Mouse (Mus musculus) forebrain, postnatal 0 days (tissue): ENCODE data around the gene Cryba1. TPM values are rescaled to one million over a fixed set of nuclear protein-coding genes. Genes with fewer than 3 reads are reported as not detected.
"Not testable (repeated sequence)": the region's sequence is repeated elsewhere in the genome, so short reads cannot be mapped to it uniquely, and the experiment has no call there.

Experiments used
- ATAC-seq: fragments of 200-750 bp; cut with Nextera tagmentation; 2 replicates; pipeline ENCODE4 v1.8.0; 2017; ENCODE audit warnings: mild to moderate bottlenecking, moderate library complexity
- DNase-seq: peaks from one replicate; pipeline ENCODE4 v3.0.0-alpha.2; 2015
- H3K27ac ChIP-seq: fragments of 300-500 bp; sonication (generic); 2 replicates; pipeline ENCODE4 v1.5.1; 2014; ENCODE audit warnings: low read depth, mild to moderate bottlenecking, antibody characterized with exemption, low read length, moderate library complexity, mixed read lengths
- H3K27me3 ChIP-seq: fragments of 300-500 bp; sonication (generic); 2 replicates; pipeline ENCODE4 v1.6.1; 2014; ENCODE audit warnings: mild to moderate bottlenecking, low read length, mixed read lengths; ENCODE audit not compliant: insufficient read depth
- H3K36me3 ChIP-seq: fragments of 300-500 bp; sonication (generic); 2 replicates; pipeline ENCODE4 v1.6.1; 2014; ENCODE audit warnings: mild to moderate bottlenecking, moderate library complexity; ENCODE audit not compliant: insufficient read depth
- H3K4me1 ChIP-seq: fragments of 300-500 bp; sonication (generic); 2 replicates; pipeline ENCODE4 v1.6.1; 2014; ENCODE audit warnings: antibody characterized with exemption; ENCODE audit not compliant: insufficient read depth
- H3K4me2 ChIP-seq: fragments of 300-500 bp; sonication (generic); 2 replicates; pipeline ENCODE4 v1.6.1; 2014; ENCODE audit warnings: low read depth, mild to moderate bottlenecking, moderate library complexity
- H3K4me3 ChIP-seq: fragments of 300-500 bp; sonication (generic); 2 replicates; pipeline ENCODE4 v1.5.1; 2014; ENCODE audit warnings: low read depth, low read length, mixed read lengths
- H3K9ac ChIP-seq: fragments of 300-500 bp; sonication (generic); 2 replicates; pipeline ENCODE4 v1.6.1; 2014; ENCODE audit warnings: mild to moderate bottlenecking
- H3K9me3 ChIP-seq: fragments of 300-500 bp; sonication (generic); 2 replicates; pipeline ENCODE4 v1.6.1; 2016; ENCODE audit warnings: low read length
- CTCF ChIP-seq: sonication (generic); IDR thresholded peaks from 2 replicates; pipeline ENCODE4 v1.5.1; 2016; ENCODE audit warnings: antibody characterized with exemption, control low read depth, low read depth
- WGBS: fragments of 180-500 bp; shearing (Covaris S2); extraction: QIAGEN DNeasy Blood & Tissue Kit; methylation state at CpG from one replicate; pipeline ENCODE4 v1.1.7; 2014; 5-methylcytosine and 5-hydroxymethylcytosine counted together
- polyA plus RNA-seq: library from polyadenylated mRNA; unstranded; fragments of >200 nt; fragmentation: Nextera tagmentation; extraction: Ambion mirVana; gene quantifications from 2 replicates; pipeline ENCODE4 v1.2.1, GENCODE M21; 2015
- total RNA-seq: library from RNA; depleted of rRNA; stranded (reverse); fragments of >200 nt; gene quantifications from 2 replicates; pipeline ENCODE4 v1.2.3, GENCODE M21; 2014

Cryba1 gene
- total and polyA plus RNA-seq, 2 experiments from 2014 or later = 0.41 to 0.95 TPM

DNA sequence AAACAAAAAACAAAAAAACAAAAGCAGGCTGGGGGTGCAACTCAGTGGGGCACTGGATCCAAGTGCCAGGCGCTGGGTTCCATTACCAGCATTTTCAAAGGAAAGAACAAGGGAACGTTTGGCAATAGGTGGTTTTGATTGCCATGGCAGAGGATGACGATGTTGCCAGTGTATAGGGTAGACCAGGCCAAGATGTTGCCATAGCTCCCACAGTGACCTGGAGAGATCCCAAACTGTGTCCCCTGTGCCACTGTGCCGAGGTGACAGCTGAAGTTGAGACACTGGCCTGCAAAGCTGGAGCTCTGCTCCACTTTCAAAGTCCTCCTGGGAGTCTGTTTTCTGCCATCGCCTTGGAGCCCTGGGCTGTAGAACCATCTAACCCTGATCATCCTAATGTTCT, 23.9 kb upstream of the Cryba1 start:
- ATAC-seq (no peak), DNase-seq (no peak)
- no peak overlapping the region for H3K27ac ChIP-seq
- H3K36me3 ChIP-seq = no peaks in the 10 kb centered on the region
- H3K4me2 ChIP-seq = no peak overlapping the region
- no peaks in the 10 kb centered on the region for H3K4me1 ChIP-seq
- no peak overlapping the region for H3K9ac ChIP-seq
- 56% methylated on average over 5 of the region's 5 CpGs for WGBS
- no peaks in the 10 kb centered on the region for H3K27me3 ChIP-seq
- H3K9me3 ChIP-seq = no peaks in the 10 kb centered on the region
- TF ChIP-seq CTCF = no peak
- H3K4me3 ChIP-seq = no peak overlapping the region

GRCm38 (mm10) chr11:77747103-77747502, 22.0 kb upstream of the Cryba1 start:
- ATAC-seq, H3K4me1 ChIP-seq, H3K27me3 ChIP-seq, H3K27ac ChIP-seq, H3K9ac ChIP-seq, H3K4me2 ChIP-seq, H3K36me3 ChIP-seq, H3K9me3 ChIP-seq, DNase-seq, H3K4me3 ChIP-seq: not testable (repeated sequence)
- 97% methylated on average over 13 of the region's 15 CpGs for WGBS

DNA sequence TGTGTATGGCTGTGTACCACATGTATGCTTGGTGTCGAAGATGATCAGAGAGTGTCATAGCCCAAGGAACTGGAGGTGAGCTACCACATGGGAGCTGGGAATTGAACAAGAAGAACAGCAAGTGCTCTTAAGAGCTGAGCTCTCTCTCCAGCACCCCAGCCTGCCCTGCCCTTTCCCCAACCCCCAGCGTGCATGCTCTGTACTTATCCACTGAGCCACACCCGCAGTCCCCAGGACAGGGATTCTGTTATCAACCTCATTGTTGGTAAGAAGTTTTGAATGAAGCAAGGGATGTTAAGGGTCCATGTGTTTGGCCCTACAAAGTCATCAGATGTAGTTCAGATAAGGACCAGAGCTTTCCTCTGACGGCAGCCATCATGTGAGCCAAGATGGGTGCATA, 21.6 kb upstream of the Cryba1 start:
- no peak for TF ChIP-seq CTCF
- no peak overlapping the region for H3K27ac ChIP-seq
- H3K9ac ChIP-seq = no peak overlapping the region
- ATAC-seq (no peak), DNase-seq (no peak)
- no peak overlapping the region for H3K4me2 ChIP-seq
- WGBS = 90% methylated on average over 4 of the region's 4 CpGs
- no peaks in the 10 kb centered on the region for H3K36me3 ChIP-seq
- H3K4me1 ChIP-seq = no peaks in the 10 kb centered on the region
- H3K27me3 ChIP-seq = no peaks in the 10 kb centered on the region
- H3K9me3 ChIP-seq = no peaks in the 10 kb centered on the region
- no peak overlapping the region for H3K4me3 ChIP-seq

DNA sequence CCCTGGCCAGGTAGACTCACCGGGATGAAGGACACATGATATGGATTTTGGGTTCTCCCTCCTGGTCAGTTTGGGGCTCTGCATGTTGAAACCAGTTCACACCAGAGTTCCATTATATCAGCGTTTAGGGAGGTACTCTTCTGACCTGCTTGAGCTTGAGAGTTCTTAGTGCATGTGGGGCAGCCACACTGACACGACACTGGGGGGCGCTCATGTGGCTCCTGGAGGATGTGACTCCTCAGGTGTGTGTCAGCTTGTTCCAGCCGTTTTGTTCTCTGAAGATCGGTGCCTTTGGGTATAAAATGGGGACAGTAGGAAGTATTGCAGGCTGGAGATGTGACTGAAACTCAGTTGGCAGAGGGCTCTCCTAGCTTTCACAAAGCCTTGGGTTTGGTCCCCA, 18.9 kb upstream of the Cryba1 start:
- H3K9ac ChIP-seq = no peak overlapping the region
- 35% methylated on average over 6 of the region's 6 CpGs for WGBS
- no peaks in the 10 kb centered on the region for H3K36me3 ChIP-seq
- H3K27ac ChIP-seq = no peak overlapping the region
- H3K4me1 ChIP-seq = no peaks in the 10 kb centered on the region
- no peak overlapping the region for H3K4me3 ChIP-seq
- no peaks in the 10 kb centered on the region for H3K9me3 ChIP-seq
- H3K4me2 ChIP-seq = no peak overlapping the region
- peak; percentile 24; the same call in 1 of the 2 replicates for TF ChIP-seq CTCF
- ATAC-seq = no peak
- DNase-seq = no peak
- no peaks in the 10 kb centered on the region for H3K27me3 ChIP-seq

- no peaks in the 10 kb centered on the region for H3K36me3 ChIP-seq
- ATAC-seq (no peak), DNase-seq (no peak)
- H3K4me2 ChIP-seq = no peak overlapping the region
- no peaks in the 10 kb centered on the region for H3K4me1 ChIP-seq
- H3K9me3 ChIP-seq = no peaks in the 10 kb centered on the region
- no peak overlapping the region for H3K4me3 ChIP-seq
- no peak for TF ChIP-seq CTCF
- no peak overlapping the region for H3K9ac ChIP-seq
- H3K27me3 ChIP-seq = no peaks in the 10 kb centered on the region
- WGBS = 52% methylated on average over 7 of the region's 7 CpGs
- no peak overlapping the region for H3K27ac ChIP-seq
Observed at GRCm38 (mm10) chr11:77738555-77738954, 13.5 kb upstream of the Cryba1 start.

DNA sequence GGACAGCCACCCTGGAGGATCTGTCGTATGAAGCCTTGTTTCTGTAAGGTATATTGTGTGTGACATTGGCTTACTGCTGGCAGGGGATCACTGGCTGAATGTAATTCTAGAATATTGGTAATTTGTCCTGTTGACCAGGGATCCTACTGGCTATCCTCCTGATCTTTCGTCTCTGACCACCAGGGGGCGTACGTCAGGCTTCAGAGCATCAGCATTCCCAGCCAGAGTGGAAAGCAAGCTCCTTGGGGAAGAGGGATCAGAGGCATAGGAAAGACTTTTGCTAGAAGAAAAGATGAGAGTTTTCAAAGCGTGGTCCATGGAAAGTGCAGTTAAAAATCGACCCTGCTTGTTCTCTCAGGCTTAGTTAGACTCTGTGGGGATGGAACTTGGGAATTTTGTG, 12.2 kb upstream of the Cryba1 start:
- peak; percentile 43; the same call in 1 of the 2 replicates for ATAC-seq
- Histone ChIP-seq H3K4me2 (no peak overlapping the region), H3K9me3 (no peaks in the 10 kb centered on the region), H3K27ac (no peak overlapping the region), H3K4me3 (no peak overlapping the region), H3K4me1 (no peaks in the 10 kb centered on the region), H3K27me3 (no peaks in the 10 kb centered on the region), H3K9ac (no peak overlapping the region), H3K36me3 (no peaks in the 10 kb centered on the region)
- peak; percentile 93 for TF ChIP-seq CTCF
- WGBS = 1% methylated on average over 6 of the region's 6 CpGs
- peak; percentile 83 for DNase-seq

GRCm38 (mm10) chr11:77728587-77728986, 3.5 kb upstream of the Cryba1 start:
- Histone ChIP-seq H3K4me1 (0 out of 2 replicates have a peak, but pooled peaks cover 3% of the 10 kb centered on the region), H3K4me3 (no peak overlapping the region), H3K27me3 (no peaks in the 10 kb centered on the region), H3K27ac (no peak overlapping the region), H3K9me3 (no peaks in the 10 kb centered on the region), H3K4me2 (no peak overlapping the region), H3K36me3 (no peaks in the 10 kb centered on the region), H3K9ac (no peak overlapping the region)
- DNase-seq = no peak
- WGBS = 46% methylated on average over 2 of the region's 2 CpGs
- no peak for TF ChIP-seq CTCF
- no peak for ATAC-seq

DNA sequence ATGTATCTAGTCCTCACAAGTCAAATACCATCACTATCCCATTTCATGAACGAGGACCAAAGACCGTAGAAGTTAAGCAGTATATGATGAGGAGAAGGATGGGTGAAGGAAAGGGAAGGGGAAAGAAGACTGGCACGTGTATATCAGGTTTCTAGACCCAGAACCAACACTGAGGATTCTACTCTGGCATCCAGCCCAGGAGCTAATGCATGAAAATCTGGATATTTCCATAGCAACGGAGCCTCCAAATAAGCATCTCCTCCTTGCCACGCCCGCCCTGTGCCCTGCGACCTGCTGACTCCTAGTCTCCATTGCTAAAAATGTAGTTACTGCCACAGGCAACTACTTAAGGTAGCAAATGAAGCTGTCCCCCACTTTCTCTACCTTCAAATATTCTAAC, 317 bp downstream of the Cryba1 start:
- Histone ChIP-seq H3K4me1 (0 out of 2 replicates have a peak, but pooled peaks cover 3% of the 10 kb centered on the region), H3K4me2 (no peak overlapping the region), H3K9me3 (no peaks in the 10 kb centered on the region), H3K27me3 (no peaks in the 10 kb centered on the region), H3K36me3 (no peaks in the 10 kb centered on the region), H3K9ac (no peak overlapping the region), H3K4me3 (no peak overlapping the region), H3K27ac (no peak overlapping the region)
- ATAC-seq (no peak), DNase-seq (peak; percentile 13)
- WGBS = 72% methylated on average over 7 of the region's 7 CpGs
- no peak for TF ChIP-seq CTCF
